Mouse (Mus musculus) adrenal gland, postnatal 0 days (tissue): ENCODE measurements around the gene Disp2. TPM values are rescaled to one million over a fixed set of nuclear protein-coding genes. Genes with fewer than 3 reads are reported as not detected.

Source experiments
- polyA plus RNA-seq: library from polyadenylated mRNA; unstranded; fragments of >200 nt; fragmentation: Nextera tagmentation; extraction: Ambion mirVana; gene quantifications from 2 replicates; pipeline ENCODE4 v1.2.1, GENCODE M21; 2015

The Disp2 gene
- polyA plus RNA-seq, result 19.1 and 24.7 TPM in 2 replicates

GRCm38 (mm10) chr2:118779504-118780480, at the start of gene Disp2:
TSS of gene Disp2 (plus strand) at chr2:118779719.

GRCm38 (mm10) chr2:118745232-118745884, 34.2 kb upstream of the Disp2 start, which contains the start of gene Inafm2:
TSS of gene Inafm2 (plus strand) at chr2:118745758.

GRCm38 (mm10) chr2:118761906-118762783, 17.4 kb upstream of the Disp2 start, which contains the start of gene Ccdc9b:
TSS of gene Ccdc9b (minus strand) at chr2:118762661.

GRCm38 (mm10) chr2:118772158-118772874, 7.2 kb upstream of the Disp2 start, which contains the start of gene Phgr1:
TSS of gene Phgr1 (plus strand) at chr2:118772769.

GRCm38 (mm10) chr2:118813981-118814836, 34.7 kb downstream of the Disp2 start, which contains the start of gene Knstrn:
TSS of gene Knstrn (plus strand) at chr2:118814003.

Other genes starting within 250 kb of the Disp2 start
- 2.9 TPM in 2 replicates for gene Bmf, start 230.0 kb upstream of the Disp2 start, polyA plus RNA-seq
- gene Bub1b, start 181.5 kb upstream of the Disp2 start, polyA plus RNA-seq, result 12.3 and 15.2 TPM in 2 replicates
- 3.3 and 5.1 TPM in 2 replicates for gene Pak6, start 116.4 kb upstream of the Disp2 start, polyA plus RNA-seq
- gene Ankrd63, start 75.8 kb upstream of the Disp2 start, polyA plus RNA-seq, result 0.12 TPM in 1 of 2 replicates, not detected in the other
- 0.47 and 0.99 TPM in 2 replicates for gene Plcb2, start 51.3 kb upstream of the Disp2 start, polyA plus RNA-seq
- 10.6 and 19.2 TPM in 2 replicates for gene Inafm2, start 34.0 kb upstream of the Disp2 start, polyA plus RNA-seq
- 0.91 and 1.4 TPM in 2 replicates for gene Ccdc9b, start 17.1 kb upstream of the Disp2 start, polyA plus RNA-seq
- gene Phgr1, start 7.0 kb upstream of the Disp2 start, polyA plus RNA-seq, result 0.85 TPM in 1 of 2 replicates, not detected in the other
- gene Knstrn, start 34.3 kb downstream of the Disp2 start, polyA plus RNA-seq, result 34.3 and 42.8 TPM in 2 replicates
- 45.0 and 86.9 TPM in 2 replicates for gene Ivd, start 82.2 kb downstream of the Disp2 start, polyA plus RNA-seq
- 6.2 and 16.8 TPM in 2 replicates for gene Bahd1, start 120.7 kb downstream of the Disp2 start, polyA plus RNA-seq
- gene Chst14, start 146.8 kb downstream of the Disp2 start, polyA plus RNA-seq, result 18.6 and 23.9 TPM in 2 replicates
- gene Ccdc32, start 249.7 kb downstream of the Disp2 start, polyA plus RNA-seq, result 34.6 and 36.4 TPM in 2 replicates